Mouse (Mus musculus) olfactory bulb, adult 2 months (tissue): Measurements from ENCODE around the gene Ebi3.

Source experiments
- CTCF ChIP-seq: fragments of 200-500 bp; IDR thresholded peaks from 2 replicates; pipeline ENCODE4 v1.5.1; 2012; ENCODE audit warnings: low read depth, mild to moderate bottlenecking, low read length, moderate library complexity; ENCODE audit not compliant: insufficient read depth
- POLR2A ChIP-seq: fragments of 200-500 bp; IDR thresholded peaks from 2 replicates; pipeline ENCODE4 v1.6.1; 2012; ENCODE audit warnings: mild to moderate bottlenecking, low read depth, low read length, moderate library complexity; ENCODE audit not compliant: insufficient read depth

GRCm38 (mm10) chr17:55956129-55956528, 3.7 kb downstream of the Ebi3 start:
- TF ChIP-seq CTCF (no peak), POLR2A (no peak)
